In genomic region chr11:51449881-51450280, GRCm38 (mm10) we compare ENCODE assay signal across 16 mouse cellular contexts.
A peak's percentile ranks its signal among the peaks of the same experiment; 100 is the strongest.
DNase-seq lines count a peak whose midpoint lies in the region; ATAC-seq and TF ChIP-seq lines count a peak whose summit lies in the region.
"Had no signal": no experiment of that assay in that cellular context is flagged by ENCODE, and none has a peak within 500 bp of the region (broad histone marks: within the 10 kb centered on the region; RNA-seq: fewer than 3 reads in every experiment).

No protein-coding gene starts in this region.

- WGBS in forebrain, embryonic 16.5 days: 51% methylated on average over 7 of the region's 7 CpGs
- WGBS in forebrain, embryonic 11.5 days: 83% methylated on average over 7 of the region's 7 CpGs

- TF ChIP-seq CTCF in left cerebral cortex, adult 2 months (IDR thresholded peaks at IDR 0.05): no peak
- TF ChIP-seq CTCF in layer of hippocampus, adult 2 months (conservative IDR thresholded peaks at IDR 0.05): no peak

- no peaks in the 10 kb centered on the region for H3K27me3 ChIP-seq in forebrain, embryonic 16.5 days (replicated peaks; ENCODE audit: control insufficient read depth, insufficient read depth, low read length)
- no peaks in the 10 kb centered on the region for H3K27me3 ChIP-seq in forebrain, embryonic 11.5 days (ENCODE audit: control insufficient read depth, insufficient read depth, low read length)
- H3K27me3 ChIP-seq: embryonic facial prominence, embryonic 12.5 days; limb, embryonic 12.5 days had no signal

- H3K9me3 ChIP-seq in forebrain, embryonic 16.5 days (ENCODE audit: control insufficient read depth, low read length): no peaks in the 10 kb centered on the region
- H3K9me3 ChIP-seq in forebrain, embryonic 11.5 days (ENCODE audit: control insufficient read depth, low read length): no peaks in the 10 kb centered on the region
- H3K9me3 ChIP-seq: embryonic facial prominence, embryonic 12.5 days; heart, embryonic 10.5 days; limb, embryonic 12.5 days; liver, embryonic 12.5 days had no signal

- H3K27ac ChIP-seq in forebrain, embryonic 16.5 days (ENCODE audit: low read length): 0 out of 2 replicates have a peak overlapping the region, but pooled peaks have one; percentile 13
- H3K27ac ChIP-seq in forebrain, embryonic 11.5 days (ENCODE audit: low read depth, low read length): no peak overlapping the region
- no peak overlapping the region for H3K27ac ChIP-seq in left cerebral cortex, adult 2 months
- peak overlapping the region; percentile 71 for H3K27ac ChIP-seq in layer of hippocampus, adult 2 months
- H3K27ac ChIP-seq: embryonic facial prominence, embryonic 12.5 days; heart, embryonic 10.5 days; limb, embryonic 12.5 days; liver, embryonic 12.5 days had no signal

- ATAC-seq in forebrain, embryonic 16.5 days: peak; percentile 65
- no peak for ATAC-seq in forebrain, embryonic 11.5 days (replicated peaks; ENCODE audit: low FRiP score)
- ATAC-seq: inflammation-experienced regulatory T-cells, adult 6 months; liver, embryonic 12.5 days had no signal

- no peaks in the 10 kb centered on the region for H3K36me3 ChIP-seq in forebrain, embryonic 16.5 days (ENCODE audit: control insufficient read depth, insufficient read depth)
- no peaks in the 10 kb centered on the region for H3K36me3 ChIP-seq in forebrain, embryonic 11.5 days (ENCODE audit: control insufficient read depth, insufficient read depth, low read length)
- H3K36me3 ChIP-seq: embryonic facial prominence, embryonic 12.5 days; heart, embryonic 10.5 days; limb, embryonic 12.5 days; liver, embryonic 12.5 days had no signal

- H3K4me1 ChIP-seq in forebrain, embryonic 16.5 days (replicated peaks; ENCODE audit: control insufficient read depth, insufficient read depth, low read length): peaks cover 3% of the 10 kb centered on the region
- H3K4me1 ChIP-seq in forebrain, embryonic 11.5 days (replicated peaks; ENCODE audit: control insufficient read depth, insufficient read depth, low read length): peaks cover 4% of the 10 kb centered on the region; the same call in 1 of the 2 replicates
- H3K4me1 ChIP-seq: heart, embryonic 10.5 days had no signal

- H3K9ac ChIP-seq in forebrain, embryonic 16.5 days (replicated peaks; ENCODE audit: low read depth, low read length): no peak overlapping the region
- H3K9ac ChIP-seq in forebrain, embryonic 11.5 days (ENCODE audit: low read length): no peak overlapping the region
- H3K9ac ChIP-seq: embryonic facial prominence, embryonic 12.5 days; limb, embryonic 12.5 days; liver, embryonic 12.5 days had no signal

- H3K4me2 ChIP-seq in forebrain, embryonic 16.5 days (ENCODE audit: low read length): no peak overlapping the region
- no peak overlapping the region for H3K4me2 ChIP-seq in forebrain, embryonic 11.5 days (ENCODE audit: low read depth, low read length, severe bottlenecking)
- H3K4me2 ChIP-seq: embryonic facial prominence, embryonic 12.5 days; limb, embryonic 12.5 days; liver, embryonic 12.5 days had no signal

- no peak overlapping the region for H3K4me3 ChIP-seq in forebrain, embryonic 16.5 days (replicated peaks; ENCODE audit: low read length)
- no peak overlapping the region for H3K4me3 ChIP-seq in forebrain, embryonic 11.5 days (ENCODE audit: low read depth, low read length)
- no peak overlapping the region for H3K4me3 ChIP-seq in left cerebral cortex, adult 2 months
- H3K4me3 ChIP-seq in layer of hippocampus, adult 2 months: no peak overlapping the region
- H3K4me3 ChIP-seq: embryonic facial prominence, embryonic 12.5 days; heart, embryonic 10.5 days; limb, embryonic 12.5 days; liver, embryonic 12.5 days had no signal

- DNase-seq in forebrain, embryonic 11.5 days (ENCODE audit: low spot score): no peak
- peak; percentile 41 to 47 for DNase-seq in left cerebral cortex, postnatal 25 days (ENCODE audit: low spot score in 2 of 2)
- DNase-seq in left cerebral cortex, adult 2 months (ENCODE audit: extremely low spot score in 1 of 2, low spot score in 2 of 2): no peak
- DNase-seq in layer of hippocampus, adult 2 months (ENCODE audit: low spot score in 2 of 2): peak in 1 of 2 experiments; percentile 50
- peak; percentile 35 for DNase-seq in right cerebral cortex, postnatal 25 days
- DNase-seq in heart, postnatal 14 days: no peak
- DNase-seq: cerebellum, adult 9-10 months; kidney, adult 2 months; kidney, postnatal 10 days; lung, adult 2 months had no signal

- intact Hi-C loops in left cerebral cortex, postnatal 25 days (cut with DNase I): loop anchor here (5.0 kb wide), 1 partner anchor 82 kb away; no protein-coding TSS in a partner anchor
- intact Hi-C loops in left cerebral cortex, adult 2 months (cut with DNase I): loop anchor here (5.0 kb wide), 1 partner anchor 82 kb away; no protein-coding TSS in a partner anchor
- intact Hi-C loops in heart, postnatal 14 days (cut with DNase I): loop anchor here (5.0 kb wide), 1 partner anchor 82 kb away; no protein-coding TSS in a partner anchor

Comparison
In these comparisons a context has a peak if more than half of its experiments do, and no peak if none do; other contexts are left out.
1. H3K27ac ChIP-seq: peak in forebrain, embryonic 16.5 days (single experiment) and layer of hippocampus, adult 2 months (single experiment); none in forebrain, embryonic 11.5 days (single experiment) and left cerebral cortex, adult 2 months (single experiment).
2. DNase-seq: peak in left cerebral cortex, postnatal 25 days (2 of 2) and right cerebral cortex, postnatal 25 days (single experiment); none in forebrain, embryonic 11.5 days (single experiment), left cerebral cortex, adult 2 months (0 of 2) and heart, postnatal 14 days (0 of 2).